Mouse (Mus musculus) hindbrain, embryonic 11.5 days (tissue): ENCODE results near the gene Ckb. TPM values are rescaled to one million over a fixed set of nuclear protein-coding genes. Genes with fewer than 3 reads are reported as not detected.

ENCODE experiments used
- ATAC-seq: fragments of 200-750 bp; cut with Nextera tagmentation; 2 replicates; pipeline ENCODE4 v1.8.0; 2017; ENCODE audit warnings: mild to moderate bottlenecking, moderate TSS enrichment, moderate library complexity; ENCODE audit not compliant: low FRiP score
- DNase-seq: peaks from one replicate; pipeline ENCODE4 v3.0.0-alpha.2; 2015; ENCODE audit warnings: low spot score
- H3K27ac ChIP-seq: fragments of 300-500 bp; sonication (generic); 2 replicates; pipeline ENCODE4 v1.5.1; 2014; ENCODE audit warnings: mild to moderate bottlenecking, low read depth, low read length
- H3K27me3 ChIP-seq: fragments of 300-500 bp; sonication (generic); 2 replicates; pipeline ENCODE4 v1.6.1; 2014; ENCODE audit warnings: mild to moderate bottlenecking, low read length, moderate library complexity, mixed read lengths; ENCODE audit not compliant: control insufficient read depth, insufficient read depth
- H3K36me3 ChIP-seq: fragments of 300-500 bp; sonication (generic); 2 replicates; pipeline ENCODE4 v1.6.1; 2014; ENCODE audit warnings: mild to moderate bottlenecking, low read length, moderate library complexity, mixed read lengths; ENCODE audit not compliant: control insufficient read depth, insufficient read depth
- H3K4me1 ChIP-seq: fragments of 300-500 bp; sonication (generic); replicated peaks from 2 replicates; pipeline ENCODE4 v1.6.1; 2014; ENCODE audit warnings: low read length, mixed read lengths; ENCODE audit not compliant: control insufficient read depth, insufficient read depth
- H3K4me2 ChIP-seq: fragments of 300-500 bp; sonication (generic); replicated peaks from 2 replicates; pipeline ENCODE4 v1.6.1; 2014; ENCODE audit warnings: mild to moderate bottlenecking, low read depth, low read length
- H3K4me3 ChIP-seq: fragments of 300-500 bp; sonication (generic); 2 replicates; pipeline ENCODE4 v1.5.1; 2014; ENCODE audit warnings: low read depth, low read length
- H3K9ac ChIP-seq: fragments of 300-500 bp; sonication (generic); 2 replicates; pipeline ENCODE4 v1.6.1; 2014; ENCODE audit warnings: low read depth, low read length
- H3K9me3 ChIP-seq: fragments of 300-500 bp; sonication (generic); 2 replicates; pipeline ENCODE4 v1.6.1; 2016; ENCODE audit warnings: low read length; ENCODE audit not compliant: control insufficient read depth
- WGBS: fragments of 180-500 bp; shearing (Covaris S2); extraction: QIAGEN DNeasy Blood & Tissue Kit; methylation state at CpG from one replicate; pipeline ENCODE4 v1.1.7; 2014; 5-methylcytosine and 5-hydroxymethylcytosine counted together
- polyA plus RNA-seq: library from polyadenylated mRNA; unstranded; fragments of >200 nt; fragmentation: Nextera tagmentation; extraction: Ambion mirVana; gene quantifications from 2 replicates; pipeline ENCODE4 v1.2.1, GENCODE M21; 2014

Gene Ckb
- polyA plus RNA-seq, 1 experiment from 2014 or later, result 2,103 TPM

DNA sequence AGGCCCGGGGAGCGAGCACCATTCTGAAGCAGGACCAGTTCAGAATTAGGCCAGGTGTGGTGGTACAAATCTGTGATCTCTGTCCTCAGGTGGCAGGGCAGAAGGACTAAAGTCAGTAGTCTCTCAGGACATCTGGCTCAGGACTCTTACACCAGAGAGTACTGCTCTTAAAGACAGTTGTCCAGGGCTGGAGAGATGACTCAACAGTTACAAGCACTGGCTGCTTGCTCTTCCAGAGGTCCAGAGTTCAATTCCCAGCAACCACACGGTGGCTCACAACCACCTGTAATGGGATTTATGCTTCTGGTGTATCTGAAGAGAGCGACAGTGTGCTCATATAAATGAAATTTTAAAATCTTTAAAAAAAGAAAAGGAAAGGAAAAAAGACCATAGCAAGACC is 12.8 kb downstream of the Ckb start:
- Histone ChIP-seq H3K4me1 (no peaks in the 10 kb centered on the region), H3K4me3 (no peak overlapping the region), H3K9ac (no peak overlapping the region), H3K27me3 (no peaks in the 10 kb centered on the region), H3K4me2 (no peak overlapping the region), H3K9me3 (no peaks in the 10 kb centered on the region), H3K27ac (no peak overlapping the region), H3K36me3 (peaks cover 9% of the 10 kb centered on the region; the same call in 1 of the 2 replicates)
- ATAC-seq (no peak), DNase-seq (no peak)
- WGBS, result 95% methylated on average over 4 of the region's 4 CpGs

DNA sequence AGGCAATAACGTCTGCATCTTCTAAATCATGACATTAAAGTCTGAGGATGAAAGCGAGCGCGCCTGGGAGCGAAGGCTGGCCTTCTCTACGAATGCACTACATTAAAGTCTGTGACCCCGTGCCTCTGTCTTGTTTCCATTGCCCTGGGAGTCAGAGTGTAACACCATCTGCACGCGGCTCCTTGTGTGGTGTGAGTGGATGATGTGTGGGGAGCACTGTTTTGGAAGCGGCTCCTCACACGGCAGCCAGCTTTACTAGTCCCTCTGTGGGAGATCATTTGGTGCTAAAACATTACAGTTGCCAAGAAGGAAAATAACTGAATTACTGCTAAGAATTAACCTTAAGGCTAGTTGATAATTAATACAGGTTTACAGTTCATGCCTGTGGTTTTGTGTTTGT is 16.4 kb downstream of the Ckb start:
- DNase-seq, result no peak
- 94% methylated on average over 11 of the region's 11 CpGs for WGBS
- Histone ChIP-seq H3K9ac (no peak overlapping the region), H3K4me3 (no peak overlapping the region), H3K4me2 (no peak overlapping the region), H3K36me3 (peaks cover 9% of the 10 kb centered on the region; the same call in 1 of the 2 replicates), H3K27me3 (no peaks in the 10 kb centered on the region), H3K9me3 (no peaks in the 10 kb centered on the region), H3K4me1 (no peaks in the 10 kb centered on the region), H3K27ac (no peak overlapping the region)
- ATAC-seq, result no peak

DNA sequence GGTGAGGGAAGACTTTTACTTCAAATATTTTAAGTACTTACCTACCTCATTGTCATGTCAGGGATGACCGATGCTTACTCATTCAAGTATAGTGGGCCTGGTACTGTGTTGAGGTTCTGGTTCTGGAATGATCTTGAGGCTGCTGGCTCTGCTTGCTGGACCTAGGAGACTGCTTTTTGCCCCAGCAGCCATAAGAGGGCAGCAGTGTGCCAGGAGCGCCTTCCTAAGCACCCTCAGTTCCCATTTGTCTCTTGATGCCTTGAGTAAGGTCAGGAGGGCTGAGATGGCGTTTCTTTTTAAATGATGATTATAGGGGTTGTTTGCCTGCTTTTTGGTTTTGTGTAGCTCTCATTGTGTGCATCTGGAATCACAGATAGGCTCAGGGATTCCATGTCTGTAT is 18.7 kb downstream of the Ckb start:
- DNase-seq (peak; percentile 81), ATAC-seq (no peak)
- no peak overlapping the region for H3K9ac ChIP-seq
- no peaks in the 10 kb centered on the region for H3K9me3 ChIP-seq
- no peak overlapping the region for H3K4me2 ChIP-seq
- no peak overlapping the region for H3K4me3 ChIP-seq
- no peak overlapping the region for H3K27ac ChIP-seq
- no peaks in the 10 kb centered on the region for H3K27me3 ChIP-seq
- WGBS, result 38% methylated on average over 3 of the region's 3 CpGs
- H3K4me1 ChIP-seq, result no peaks in the 10 kb centered on the region
- peaks cover 9% of the 10 kb centered on the region; the same call in 1 of the 2 replicates for H3K36me3 ChIP-seq

DNA sequence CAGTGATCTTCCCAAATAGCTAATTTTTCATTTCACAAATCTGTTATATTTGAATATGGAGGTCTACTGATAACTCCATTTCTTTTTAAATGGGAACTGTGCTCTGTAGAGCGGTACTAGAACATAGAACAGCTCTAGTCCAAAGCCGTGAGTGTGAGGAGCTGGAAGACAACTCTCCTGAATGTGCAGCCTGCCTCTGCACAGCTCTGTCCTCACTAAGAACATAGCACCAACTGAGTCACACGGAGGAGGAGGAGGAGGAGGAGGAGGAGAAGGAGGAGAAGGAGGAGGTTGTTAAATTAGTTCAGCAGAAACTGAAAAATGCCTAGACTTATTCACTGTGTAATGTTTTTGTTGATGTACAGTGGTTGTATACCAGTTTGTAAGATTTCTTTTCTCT is 19.2 kb downstream of the Ckb start:
- 91% methylated on average over 3 of the region's 3 CpGs for WGBS
- ATAC-seq, result no peak

DNA sequence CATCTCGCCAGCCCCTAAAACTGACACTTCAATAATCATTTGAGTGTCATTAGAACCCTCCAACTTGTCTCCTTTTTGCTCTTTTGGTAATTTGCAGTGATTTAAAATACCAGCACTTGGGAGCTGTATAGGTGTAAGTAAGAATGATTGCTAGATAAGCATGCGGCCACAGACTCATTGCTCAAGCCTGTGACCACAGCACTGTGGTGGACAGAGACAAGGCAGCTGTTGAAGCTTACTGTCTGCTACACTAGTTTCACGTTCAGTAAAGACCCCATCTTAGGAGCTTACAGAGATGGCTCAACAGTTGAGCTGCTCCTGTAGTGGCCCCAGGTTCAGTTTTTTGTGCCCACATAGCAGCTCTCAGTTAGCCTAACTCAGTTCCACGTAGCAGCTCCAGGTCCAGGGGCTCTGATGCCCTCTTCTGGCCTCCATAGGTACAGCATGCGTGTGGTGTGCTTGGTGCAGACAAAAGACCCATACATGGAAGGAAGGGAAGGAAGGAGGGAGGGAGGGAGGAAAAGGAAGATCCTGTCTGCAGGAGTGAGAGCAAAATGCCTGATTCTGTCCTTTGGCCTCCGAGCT is 24.0 kb downstream of the Ckb start:
- H3K27ac ChIP-seq, result no peak overlapping the region
- H3K27me3 ChIP-seq, result no peaks in the 10 kb centered on the region
- peak; percentile 40; the same call in 1 of the 2 replicates for ATAC-seq
- no peak overlapping the region for H3K4me3 ChIP-seq
- peaks cover 16% of the 10 kb centered on the region for H3K36me3 ChIP-seq
- WGBS, result 64% methylated on average over 6 of the region's 6 CpGs
- H3K9me3 ChIP-seq, result no peaks in the 10 kb centered on the region
- peak; percentile 85 for DNase-seq
- no peaks in the 10 kb centered on the region for H3K4me1 ChIP-seq
- H3K9ac ChIP-seq, result no peak overlapping the region
- H3K4me2 ChIP-seq, result no peak overlapping the region

More for the DNA sequence above, 19.2 kb downstream of the Ckb start:
- Histone ChIP-seq H3K4me3 (no peak overlapping the region), H3K9me3 (no peaks in the 10 kb centered on the region), H3K27ac (no peak overlapping the region), H3K4me2 (no peak overlapping the region), H3K36me3 (peaks cover 9% of the 10 kb centered on the region; the same call in 1 of the 2 replicates), H3K9ac (no peak overlapping the region), H3K4me1 (no peaks in the 10 kb centered on the region), H3K27me3 (no peaks in the 10 kb centered on the region)
- DNase-seq, result no peak

Other genes with a start within 250 kb of the Ckb start
- gene Tnfaip2, start 229.9 kb downstream of the Ckb start, polyA plus RNA-seq, result 1.9 and 2.0 TPM in 2 replicates
- gene Gm266, start 186.5 kb downstream of the Ckb start, polyA plus RNA-seq, result 8.9 and 10.1 TPM in 2 replicates
- 695 and 707 TPM in 2 replicates for gene Eif5, start 134.3 kb downstream of the Ckb start, polyA plus RNA-seq
- gene Mark3, start 97.8 kb downstream of the Ckb start, polyA plus RNA-seq, result 76.6 and 76.8 TPM in 2 replicates
- 4.5 and 5.0 TPM in 2 replicates for gene Trmt61a, start 5.8 kb upstream of the Ckb start, polyA plus RNA-seq
- 61.5 and 63.3 TPM in 2 replicates for gene Bag5, start 40.9 kb upstream of the Ckb start, polyA plus RNA-seq
- 52.5 and 54.2 TPM in 2 replicates for gene Apopt1, start 40.9 kb upstream of the Ckb start, polyA plus RNA-seq
- 345 and 366 TPM in 2 replicates for gene Klc1, start 86.5 kb upstream of the Ckb start, polyA plus RNA-seq
- 8.2 and 9.8 TPM in 2 replicates for gene Xrcc3, start 141.5 kb upstream of the Ckb start, polyA plus RNA-seq
- 54.2 and 54.7 TPM in 2 replicates for gene Zfyve21, start 141.8 kb upstream of the Ckb start, polyA plus RNA-seq
- 8.3 and 9.5 TPM in 2 replicates for gene Ppp1r13b, start 235.8 kb upstream of the Ckb start, polyA plus RNA-seq